Mouse (Mus musculus) ES-E14 (cell line): ENCODE results near the gene Gm14698. TPM values are rescaled to one million over a fixed set of nuclear protein-coding genes. Genes with fewer than 3 reads are reported as not detected.
A peak's percentile ranks its signal among the peaks of the same experiment; 100 is the strongest.
"Not testable (repeated sequence)": the region's sequence is repeated elsewhere in the genome, so short reads cannot be mapped to it uniquely, and the experiment has no call there.

Experiments used
- DNase-seq: peaks from one replicate; pipeline ENCODE4 v3.0.0-alpha.2; 2013; ENCODE audit warnings: low read depth, low spot score
- H3K27ac ChIP-seq: 2 replicates; pipeline ENCODE4 v1.5.1; 2012; ENCODE audit warnings: low read depth, mild to moderate bottlenecking, low read length, moderate library complexity, mixed read lengths; ENCODE audit not compliant: poor library complexity, insufficient read depth, severe bottlenecking
- H3K36me3 ChIP-seq: 2 replicates; pipeline ENCODE4 v1.6.1; 2012; ENCODE audit warnings: mild to moderate bottlenecking, low read length, moderate library complexity, mixed read lengths; ENCODE audit not compliant: control insufficient read depth, poor library complexity, insufficient read depth, severe bottlenecking
- H3K4me1 ChIP-seq, 2 experiments: fragments of 150-350 bp in 1 of 2; sonication (generic) in 1 of 2; 2 replicates each; pipeline ENCODE4 v1.6.1; 2012; ENCODE audit warnings: low read length in 2 of 2, mild to moderate bottlenecking in 1 of 2, mixed read lengths in 1 of 2; ENCODE audit not compliant: control insufficient read depth in 2 of 2, insufficient read depth in 2 of 2, poor library complexity in 1 of 2
- H3K4me3 ChIP-seq, 2 experiments: fragments of 150-350 bp in 1 of 2; sonication (generic) in 1 of 2; 2 replicates each; pipeline ENCODE4 v1.5.1; 2012; ENCODE audit warnings: low read length in 2 of 2, low read depth in 1 of 2, mild to moderate bottlenecking in 1 of 2, mixed read lengths in 1 of 2; ENCODE audit not compliant: insufficient read depth in 1 of 2, poor library complexity in 1 of 2, severe bottlenecking in 1 of 2
- H3K9ac ChIP-seq: 2 replicates; pipeline ENCODE4 v1.6.1; 2012; ENCODE audit warnings: low read depth, mild to moderate bottlenecking, low read length, mixed read lengths; ENCODE audit not compliant: poor library complexity, insufficient read depth, severe bottlenecking
- H3K9me3 ChIP-seq: fragments of 150-350 bp; sonication (generic); 2 replicates; pipeline ENCODE4 v1.6.1; 2012; ENCODE audit warnings: low read depth, mild to moderate bottlenecking, low read length; ENCODE audit not compliant: control insufficient read depth, insufficient read depth
- CHD2 ChIP-seq: IDR thresholded peaks from 2 replicates; pipeline ENCODE4 v1.6.1; 2014; ENCODE audit warnings: mild to moderate bottlenecking, low read depth, low read length, inconsistent platforms
- HCFC1 ChIP-seq: IDR thresholded peaks from 2 replicates; pipeline ENCODE4 v1.6.1; 2012; ENCODE audit warnings: low read length, inconsistent platforms, borderline replicate concordance; ENCODE audit not compliant: insufficient read depth
- MAFK ChIP-seq: IDR thresholded peaks from 2 replicates; pipeline ENCODE4 v1.6.1; 2014; ENCODE audit warnings: mild to moderate bottlenecking, low read depth, low read length, inconsistent platforms; ENCODE audit not compliant: insufficient read depth
- ZC3H11A ChIP-seq: IDR thresholded peaks from 2 replicates; pipeline ENCODE4 v1.6.1; 2012; ENCODE audit warnings: low read depth, mild to moderate bottlenecking, inconsistent platforms, low read length, borderline replicate concordance
- ZNF384 ChIP-seq: IDR thresholded peaks from 2 replicates; pipeline ENCODE4 v1.6.1; 2012; ENCODE audit warnings: low read depth, low read length, inconsistent platforms
- in situ Hi-C, 2 experiments: fragments of 600-800 bp; cut with MboI; formaldehyde crosslinking; loops; one replicate each; pipeline ENCODE4 v1.15.1; 2025; ENCODE audit warnings: low sequenced_read_pairs in 2 of 2, inconsistent platforms in 1 of 2; ENCODE audit not compliant: unreplicated experiment in 2 of 2
- total RNA-seq: library from RNA; depleted of rRNA; stranded (reverse); fragments of 300-350 nt; gene quantifications from 2 replicates; pipeline ENCODE4 v1.2.3, GENCODE M21; 2012; rRNA removed

Gene Gm14698
- 0.79 and 1.2 TPM in 2 replicates for total RNA-seq

GRCm38 (mm10) chrX:68821059-68821458 is at the start of gene Gm14698:
Gm14698 (plus strand) TSS chrX:68821093.
- H3K4me1 ChIP-seq, in situ Hi-C loops, H3K9ac ChIP-seq, H3K9me3 ChIP-seq, H3K36me3 ChIP-seq, DNase-seq, H3K27ac ChIP-seq: not testable (repeated sequence)
- peak within 1 kb of the TSS in 1 of 2 experiments; percentile 24; a peak in 2 of 4 replicates for H3K4me3 ChIP-seq

- H3K4me3 ChIP-seq, in situ Hi-C loops: not testable (repeated sequence)
- peak; percentile 22 for DNase-seq
Measured at GRCm38 (mm10) chrX:68820449-68820848, 444 bp upstream of the Gm14698 start.

GRCm38 (mm10) chrX:68839548-68840444 is 18.9 kb downstream of the Gm14698 start:
- Histone ChIP-seq H3K9me3 (no peaks in the 10 kb centered on the region), H3K36me3 (no peaks in the 10 kb centered on the region), H3K4me3 (no peak overlapping the region), H3K27ac (no peak overlapping the region), H3K9ac (no peak overlapping the region), H3K4me1 (no peaks in the 10 kb centered on the region)
- in situ Hi-C loops = no loop called here
- no peak for DNase-seq
- no peak for TF ChIP-seq HCFC1
- no peak for TF ChIP-seq ZC3H11A
- TF ChIP-seq CHD2 = no peak
- TF ChIP-seq ZNF384 = no peak
- no peak for TF ChIP-seq MAFK

More at GRCm38 (mm10) chrX:68820449-68820848, 444 bp upstream of the Gm14698 start:
- H3K4me1 ChIP-seq, H3K27ac ChIP-seq, H3K36me3 ChIP-seq, H3K9ac ChIP-seq, H3K9me3 ChIP-seq: not testable (repeated sequence)

DNA sequence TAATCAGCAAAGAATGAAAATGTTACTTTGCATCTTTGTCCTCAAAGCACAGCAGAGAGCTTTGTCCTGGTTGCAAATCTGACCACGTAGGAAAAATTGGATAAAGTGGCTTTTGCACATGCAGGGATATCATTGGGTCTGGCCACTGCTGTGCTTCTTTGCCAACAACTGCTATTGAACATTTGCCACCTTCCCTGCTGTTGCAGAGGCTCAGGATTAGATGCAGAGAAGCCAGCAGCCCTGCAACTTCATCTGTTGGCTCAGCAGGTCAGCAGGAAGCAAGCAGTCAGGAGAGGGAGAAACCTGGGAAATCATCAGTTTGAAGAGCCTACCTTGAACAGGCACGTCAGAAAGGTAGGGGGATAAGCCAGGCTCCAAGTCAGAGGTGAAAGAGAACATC is 44.3 kb downstream of the Gm14698 start:
- no peaks in the 10 kb centered on the region for H3K4me1 ChIP-seq
- in situ Hi-C loops = no loop called here
- H3K9ac ChIP-seq = no peak overlapping the region

More for the DNA sequence above, 44.3 kb downstream of the Gm14698 start:
- H3K9me3 ChIP-seq = no peaks in the 10 kb centered on the region
- no peak overlapping the region for H3K4me3 ChIP-seq
- no peak for DNase-seq
- H3K27ac ChIP-seq = no peak overlapping the region
- no peaks in the 10 kb centered on the region for H3K36me3 ChIP-seq
- no peak for TF ChIP-seq ZC3H11A
- TF ChIP-seq ZNF384 = no peak
- TF ChIP-seq CHD2 = no peak
- TF ChIP-seq HCFC1 = no peak
- TF ChIP-seq MAFK = no peak

Other genes with a start within 250 kb of the Gm14698 start
- gene Fmr1, start 142.6 kb upstream of the Gm14698 start, total RNA-seq = 31.5 and 38.5 TPM in 2 replicates
- 115 and 147 TPM in 2 replicates for gene Fmr1nb, start 59.3 kb upstream of the Gm14698 start, total RNA-seq
- not detected in 2 replicates for gene Gm6812, start 72.0 kb downstream of the Gm14698 start, total RNA-seq